Mouse (Mus musculus) hindbrain, embryonic 13.5 days (tissue): ENCODE data around the gene Aire. TPM values are rescaled to one million over a fixed set of nuclear protein-coding genes. Genes with fewer than 3 reads are reported as not detected.
A peak's percentile ranks its signal among the peaks of the same experiment; 100 is the strongest.

Source experiments
- ATAC-seq: fragments of 200-750 bp; cut with Nextera tagmentation; 2 replicates; pipeline ENCODE4 v1.8.0; 2017; ENCODE audit warnings: moderate TSS enrichment; ENCODE audit not compliant: low FRiP score
- H3K27ac ChIP-seq: fragments of 300-500 bp; sonication (generic); 2 replicates; pipeline ENCODE4 v1.5.1; 2015; ENCODE audit warnings: inconsistent platforms, mild to moderate bottlenecking, moderate library complexity
- H3K27me3 ChIP-seq: fragments of 300-500 bp; sonication (generic); 2 replicates; pipeline ENCODE4 v1.6.1; 2015; ENCODE audit warnings: mild to moderate bottlenecking, inconsistent platforms
- H3K36me3 ChIP-seq: fragments of 300-500 bp; sonication (generic); 2 replicates; pipeline ENCODE4 v1.6.1; 2015; ENCODE audit warnings: mild to moderate bottlenecking, inconsistent platforms
- H3K4me1 ChIP-seq: fragments of 300-500 bp; sonication (generic); replicated peaks from 2 replicates; pipeline ENCODE4 v1.6.1; 2015; ENCODE audit warnings: inconsistent platforms
- H3K4me2 ChIP-seq: fragments of 300-500 bp; sonication (generic); 2 replicates; pipeline ENCODE4 v1.6.1; 2015; ENCODE audit warnings: inconsistent platforms, mild to moderate bottlenecking, moderate library complexity
- H3K4me3 ChIP-seq: fragments of 300-500 bp; sonication (generic); 2 replicates; pipeline ENCODE4 v1.5.1; 2015; ENCODE audit warnings: mild to moderate bottlenecking, inconsistent platforms
- H3K9ac ChIP-seq: fragments of 300-500 bp; sonication (generic); 2 replicates; pipeline ENCODE4 v1.6.1; 2015; ENCODE audit warnings: mild to moderate bottlenecking, inconsistent platforms
- H3K9me3 ChIP-seq: fragments of 300-500 bp; sonication (generic); 2 replicates; pipeline ENCODE4 v1.6.1; 2016; ENCODE audit warnings: inconsistent platforms
- WGBS: fragments of 180-500 bp; shearing (Covaris S2); methylation state at CpG from one replicate; pipeline ENCODE4 v1.1.7; 2015; 5-methylcytosine and 5-hydroxymethylcytosine counted together
- polyA plus RNA-seq: library from polyadenylated mRNA; unstranded; fragments of >200 nt; fragmentation: Nextera tagmentation; extraction: Ambion mirVana; gene quantifications from 2 replicates; pipeline ENCODE4 v1.2.1, GENCODE M21; 2015

Aire gene
- polyA plus RNA-seq, result 0.10 TPM in 1 of 2 replicates, not detected in the other

DNA sequence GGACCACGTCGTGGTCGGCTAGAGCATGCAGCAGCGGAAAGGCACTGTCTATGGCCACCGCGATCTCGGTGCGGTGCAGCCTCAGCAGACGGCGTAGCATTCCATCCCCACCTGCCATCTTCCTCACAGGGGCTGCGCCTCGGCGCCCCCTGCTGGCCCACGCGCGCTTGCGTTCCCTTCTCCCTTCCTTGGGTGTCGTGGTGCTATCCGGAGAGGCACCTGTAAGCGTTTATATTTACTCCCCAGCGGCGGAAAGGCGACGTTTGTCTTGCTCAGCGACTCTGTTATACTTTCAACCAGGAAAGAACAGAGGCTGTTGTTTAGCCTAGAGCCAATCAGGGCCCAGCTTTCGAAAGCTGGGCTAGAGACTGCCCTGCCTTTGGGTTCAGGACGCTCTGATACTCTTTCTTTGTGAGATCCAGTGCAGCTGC, at the start of gene Aire:
Gene Aire, minus strand, starts transcription at position 205 of the 431 bp plus-strand sequence.
- 2% methylated on average over 27 of the region's 27 CpGs for WGBS
- H3K27ac ChIP-seq, result no peak within 1 kb of the TSS
- ATAC-seq, result peak; percentile 73
- H3K36me3 ChIP-seq, result no peaks in the 10 kb centered on the region
- peaks cover 15% of the 10 kb centered on the region for H3K27me3 ChIP-seq
- H3K4me1 ChIP-seq, result peaks cover 9% of the 10 kb centered on the region; the same call in 1 of the 2 replicates
- H3K4me3 ChIP-seq, result peak within 1 kb of the TSS; percentile 28
- peak within 1 kb of the TSS; percentile 47; the same call in 1 of the 2 replicates for H3K9ac ChIP-seq
- no peaks in the 10 kb centered on the region for H3K9me3 ChIP-seq
- H3K4me2 ChIP-seq, result peak within 1 kb of the TSS; percentile 54

DNA sequence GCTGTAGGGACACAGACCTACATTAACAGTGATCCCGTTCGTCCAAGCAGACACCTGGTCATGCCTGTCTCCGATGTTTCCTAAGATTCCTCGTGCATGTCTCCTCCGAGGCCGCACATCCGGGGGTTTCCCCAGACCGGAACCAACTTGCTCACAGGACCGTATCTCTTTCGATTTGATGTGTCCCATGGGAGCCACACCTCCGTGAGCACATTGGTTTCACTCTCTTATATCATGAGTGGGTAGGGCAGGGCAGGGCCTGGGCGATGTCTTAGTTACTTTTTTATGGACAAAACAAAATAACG, 49.3 kb upstream of the Aire start:
- Histone ChIP-seq H3K27me3 (no peaks in the 10 kb centered on the region), H3K36me3 (no peaks in the 10 kb centered on the region), H3K9me3 (no peaks in the 10 kb centered on the region), H3K27ac (no peak overlapping the region), H3K4me1 (no peaks in the 10 kb centered on the region), H3K9ac (no peak overlapping the region), H3K4me2 (no peak overlapping the region), H3K4me3 (no peak overlapping the region)
- 91% methylated on average over 13 of the region's 13 CpGs for WGBS
- ATAC-seq, result no peak

DNA sequence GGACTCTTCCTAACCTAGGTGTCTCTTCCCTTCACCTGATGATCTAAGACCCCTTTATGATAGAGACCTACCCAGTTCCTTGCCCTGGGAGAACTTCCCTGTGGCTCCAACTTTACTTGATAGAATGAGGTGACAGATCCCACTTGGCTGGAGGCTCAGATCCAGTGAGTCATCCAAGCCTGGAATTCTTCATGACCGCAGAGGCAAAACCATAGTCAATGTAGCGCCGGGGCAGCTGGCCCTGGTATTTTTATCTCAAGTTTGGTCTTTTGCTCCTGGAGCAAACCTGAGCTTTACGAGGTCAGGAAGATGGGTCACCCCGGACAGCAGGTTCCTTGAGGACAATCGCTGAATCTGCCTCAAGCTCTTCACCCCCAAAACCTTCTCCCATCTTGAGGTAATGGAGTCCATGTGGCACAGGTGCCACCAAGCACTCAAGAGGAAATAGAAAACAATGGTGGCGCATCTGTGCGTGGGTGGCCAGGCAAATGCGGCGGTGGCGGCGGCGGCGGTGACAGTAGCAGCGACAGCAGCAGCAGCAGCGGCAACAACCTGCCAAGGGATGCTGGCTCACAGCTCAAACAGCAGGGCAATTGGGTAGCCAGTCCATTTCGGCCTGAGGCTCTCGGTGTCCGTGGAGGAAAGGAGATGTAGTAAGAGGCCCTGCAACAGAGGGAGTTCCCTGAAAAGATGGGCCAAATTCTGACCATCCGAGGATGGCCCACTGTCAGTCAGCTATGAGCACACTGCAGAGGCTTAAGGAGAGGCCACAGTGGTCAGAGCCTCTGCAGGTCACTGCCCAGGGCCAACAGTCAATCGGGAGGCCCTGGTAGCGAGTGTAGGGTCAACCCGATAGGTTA, 48.7 kb upstream of the Aire start:
- 88% methylated on average over 23 of the region's 23 CpGs for WGBS
- no peak overlapping the region for H3K4me3 ChIP-seq
- no peak for ATAC-seq
- no peaks in the 10 kb centered on the region for H3K9me3 ChIP-seq
- no peak overlapping the region for H3K27ac ChIP-seq
- no peak overlapping the region for H3K9ac ChIP-seq
- no peaks in the 10 kb centered on the region for H3K4me1 ChIP-seq
- H3K4me2 ChIP-seq, result no peak overlapping the region
- no peaks in the 10 kb centered on the region for H3K36me3 ChIP-seq
- H3K27me3 ChIP-seq, result no peaks in the 10 kb centered on the region

DNA sequence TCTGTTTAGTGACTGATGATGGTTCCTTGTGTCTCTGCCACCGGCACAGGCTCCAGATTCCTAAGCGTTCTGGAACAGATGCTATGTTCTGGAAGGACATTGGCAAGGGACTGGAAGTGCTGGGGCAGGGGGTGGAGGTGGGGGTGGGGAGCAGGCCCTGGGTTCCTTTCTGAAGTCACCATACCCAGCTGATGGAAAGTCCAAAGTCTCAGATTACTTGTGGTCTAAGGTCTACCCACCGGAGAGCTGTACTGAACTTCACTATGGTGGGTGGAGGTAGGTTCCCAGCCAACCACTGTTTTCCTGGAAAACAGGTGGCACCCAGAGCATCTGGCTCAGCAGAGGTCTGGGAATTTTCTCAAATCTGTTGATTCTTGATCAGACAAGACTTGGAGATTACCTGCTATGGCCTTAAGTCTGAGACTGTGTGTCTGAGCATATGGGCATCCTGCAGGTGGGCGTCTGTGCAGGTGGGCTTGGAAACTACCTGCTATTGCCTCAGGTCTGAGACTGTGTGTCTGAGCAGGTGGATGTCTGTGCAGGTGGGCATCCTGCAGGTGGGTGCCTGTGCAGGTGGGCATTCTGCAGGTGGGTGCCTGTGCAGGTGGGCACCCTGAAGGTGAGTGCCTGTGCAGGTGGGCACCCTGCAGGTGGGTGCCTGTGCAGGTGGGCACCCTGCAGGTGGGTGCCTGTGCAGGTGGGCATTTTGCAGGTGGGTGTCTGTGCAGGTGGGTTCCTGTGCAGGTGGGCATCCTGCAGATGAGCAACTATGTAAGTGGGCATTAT, 47.5 kb upstream of the Aire start:
- Histone ChIP-seq H3K27me3 (no peaks in the 10 kb centered on the region), H3K4me2 (no peak overlapping the region), H3K4me1 (no peaks in the 10 kb centered on the region), H3K9me3 (no peaks in the 10 kb centered on the region), H3K9ac (no peak overlapping the region), H3K4me3 (no peak overlapping the region), H3K27ac (no peak overlapping the region), H3K36me3 (no peaks in the 10 kb centered on the region)
- 95% methylated on average over 4 of the region's 4 CpGs for WGBS
- no peak for ATAC-seq

DNA sequence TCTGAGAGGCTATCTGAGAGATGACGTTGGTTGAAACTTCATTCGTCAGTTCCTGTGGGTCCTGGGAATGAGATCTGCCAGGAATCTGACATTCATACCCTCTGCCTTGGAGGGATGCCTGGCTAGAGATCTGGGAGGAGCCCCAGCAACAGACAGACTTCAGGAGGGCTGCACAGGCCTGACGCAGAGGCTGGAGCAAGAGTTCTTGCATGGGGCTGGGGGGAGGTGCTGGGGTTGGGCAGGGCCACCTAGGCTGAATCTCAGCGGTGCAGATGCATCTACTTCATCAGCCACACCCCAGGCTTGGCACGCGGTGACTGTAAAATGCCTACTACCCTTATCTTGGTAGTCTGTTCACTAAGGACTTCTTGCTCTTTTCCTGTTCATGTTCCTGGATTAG, 46.8 kb upstream of the Aire start:
- H3K4me1 ChIP-seq, result no peaks in the 10 kb centered on the region
- ATAC-seq, result no peak
- H3K9ac ChIP-seq, result no peak overlapping the region
- WGBS, result 76% methylated on average over 6 of the region's 6 CpGs
- H3K36me3 ChIP-seq, result no peaks in the 10 kb centered on the region
- H3K4me3 ChIP-seq, result no peak overlapping the region
- H3K27ac ChIP-seq, result no peak overlapping the region
- H3K27me3 ChIP-seq, result no peaks in the 10 kb centered on the region
- no peaks in the 10 kb centered on the region for H3K9me3 ChIP-seq
- H3K4me2 ChIP-seq, result no peak overlapping the region

DNA sequence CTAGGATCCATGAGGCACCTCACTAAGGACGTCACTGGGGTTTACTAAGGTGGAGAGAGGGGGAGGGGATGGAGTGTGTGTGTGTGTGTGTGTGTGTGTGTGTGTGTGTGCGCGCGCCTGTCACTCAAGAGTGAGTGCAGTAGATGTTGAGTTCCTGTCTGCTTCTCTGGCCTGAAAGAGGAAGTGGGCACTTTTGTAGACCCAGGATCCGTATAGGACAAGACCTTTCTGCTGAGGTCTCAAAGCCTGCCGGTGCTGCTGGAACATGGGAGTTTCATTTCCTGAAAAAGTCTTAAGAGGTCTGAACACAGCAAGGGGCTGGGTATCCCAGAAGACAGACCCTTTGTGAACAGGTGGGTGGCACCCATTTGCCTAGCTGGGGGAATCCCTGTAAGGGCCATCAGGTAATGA, 43.7 kb upstream of the Aire start:
- no peak overlapping the region for H3K27ac ChIP-seq
- H3K9ac ChIP-seq, result no peak overlapping the region
- no peaks in the 10 kb centered on the region for H3K36me3 ChIP-seq
- H3K27me3 ChIP-seq, result no peaks in the 10 kb centered on the region
- 86% methylated on average over 6 of the region's 6 CpGs for WGBS
- H3K4me1 ChIP-seq, result no peaks in the 10 kb centered on the region
- no peak overlapping the region for H3K4me2 ChIP-seq
- H3K9me3 ChIP-seq, result no peaks in the 10 kb centered on the region
- ATAC-seq, result no peak
- no peak overlapping the region for H3K4me3 ChIP-seq

DNA sequence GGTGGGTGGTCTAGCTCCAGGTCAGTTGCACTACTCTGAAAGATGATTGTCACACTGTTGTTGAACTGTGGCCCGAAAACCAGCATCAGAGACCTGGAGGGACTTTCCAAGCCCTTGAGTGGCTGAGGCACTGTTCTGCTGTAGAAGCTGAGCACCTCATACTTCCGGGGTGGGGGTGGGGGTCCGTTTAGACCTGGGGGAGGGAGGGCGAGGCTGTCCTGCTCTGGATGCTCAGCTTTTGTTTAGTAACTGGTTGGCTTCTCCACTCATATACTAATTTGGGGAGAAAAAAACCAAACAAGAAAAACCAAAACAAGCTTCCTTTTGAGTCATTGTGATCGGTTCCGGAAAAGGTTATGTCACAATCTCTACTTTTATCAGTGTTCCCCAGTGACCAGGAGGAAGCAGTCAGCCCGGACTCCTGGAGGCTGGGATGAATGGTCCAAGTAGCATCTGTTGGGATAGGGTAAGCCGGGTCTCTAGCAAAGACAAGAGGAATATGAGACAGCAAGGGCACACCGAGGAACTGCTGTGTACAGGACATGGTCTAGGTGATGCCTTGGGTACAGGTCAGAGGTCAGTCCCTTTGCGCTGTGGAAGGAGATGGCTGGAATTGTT, 43.1 kb upstream of the Aire start:
- Histone ChIP-seq H3K36me3 (no peaks in the 10 kb centered on the region), H3K4me3 (no peak overlapping the region), H3K9ac (no peak overlapping the region), H3K4me1 (no peaks in the 10 kb centered on the region), H3K9me3 (no peaks in the 10 kb centered on the region), H3K27me3 (no peaks in the 10 kb centered on the region), H3K4me2 (no peak overlapping the region), H3K27ac (no peak overlapping the region)
- no peak for ATAC-seq
- WGBS, result 88% methylated on average over 10 of the region's 10 CpGs

DNA sequence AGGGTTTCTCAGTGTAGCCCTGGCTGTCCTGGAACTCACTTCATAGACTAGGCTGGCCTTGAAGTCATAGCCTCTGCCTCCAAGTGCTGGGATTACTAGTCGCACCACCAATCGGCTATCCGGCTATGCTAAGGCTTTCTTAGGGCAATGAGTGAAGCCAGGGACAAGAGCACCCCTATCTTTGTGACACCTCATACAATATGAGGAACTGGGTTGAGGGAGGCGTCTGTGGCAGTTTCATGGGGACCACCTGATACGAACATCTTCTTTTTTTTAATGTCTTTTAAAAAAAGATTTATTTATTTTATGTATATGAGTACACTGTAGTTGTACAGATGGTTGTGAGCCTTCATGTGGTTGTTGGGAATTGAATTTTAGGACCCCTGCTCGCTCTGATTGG, 42.3 kb upstream of the Aire start:
- 99% methylated on average over 6 of the region's 6 CpGs for WGBS
- Histone ChIP-seq H3K27me3 (no peaks in the 10 kb centered on the region), H3K4me3 (no peak overlapping the region), H3K27ac (no peak overlapping the region), H3K36me3 (no peaks in the 10 kb centered on the region), H3K9me3 (no peaks in the 10 kb centered on the region), H3K4me1 (no peaks in the 10 kb centered on the region), H3K9ac (no peak overlapping the region), H3K4me2 (no peak overlapping the region)
- no peak for ATAC-seq

DNA sequence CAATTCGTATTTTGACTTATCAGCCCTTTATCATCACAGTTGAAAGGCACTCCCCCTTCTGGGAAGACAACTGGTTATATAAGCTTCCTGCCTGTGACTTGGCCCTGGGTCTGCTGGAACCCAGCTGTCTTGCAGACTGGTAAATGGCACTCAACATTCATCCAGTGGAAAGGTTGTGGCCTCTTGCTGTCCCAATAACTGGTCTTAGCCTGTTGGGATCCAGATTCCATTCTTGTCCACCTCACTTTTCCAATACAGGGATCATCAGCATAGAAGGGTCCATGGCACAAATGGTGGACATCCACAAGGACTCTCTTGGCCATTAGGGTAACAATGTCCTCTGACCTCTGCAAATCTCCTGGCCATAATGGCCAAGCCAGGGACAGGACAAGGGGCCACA, 40.7 kb upstream of the Aire start:
- WGBS, result 81% methylated on average over 1 of the region's 1 CpGs
- Histone ChIP-seq H3K9me3 (no peaks in the 10 kb centered on the region), H3K27me3 (no peaks in the 10 kb centered on the region), H3K4me1 (no peaks in the 10 kb centered on the region), H3K27ac (no peak overlapping the region), H3K4me3 (no peak overlapping the region), H3K4me2 (no peak overlapping the region), H3K9ac (no peak overlapping the region), H3K36me3 (no peaks in the 10 kb centered on the region)
- no peak for ATAC-seq

DNA sequence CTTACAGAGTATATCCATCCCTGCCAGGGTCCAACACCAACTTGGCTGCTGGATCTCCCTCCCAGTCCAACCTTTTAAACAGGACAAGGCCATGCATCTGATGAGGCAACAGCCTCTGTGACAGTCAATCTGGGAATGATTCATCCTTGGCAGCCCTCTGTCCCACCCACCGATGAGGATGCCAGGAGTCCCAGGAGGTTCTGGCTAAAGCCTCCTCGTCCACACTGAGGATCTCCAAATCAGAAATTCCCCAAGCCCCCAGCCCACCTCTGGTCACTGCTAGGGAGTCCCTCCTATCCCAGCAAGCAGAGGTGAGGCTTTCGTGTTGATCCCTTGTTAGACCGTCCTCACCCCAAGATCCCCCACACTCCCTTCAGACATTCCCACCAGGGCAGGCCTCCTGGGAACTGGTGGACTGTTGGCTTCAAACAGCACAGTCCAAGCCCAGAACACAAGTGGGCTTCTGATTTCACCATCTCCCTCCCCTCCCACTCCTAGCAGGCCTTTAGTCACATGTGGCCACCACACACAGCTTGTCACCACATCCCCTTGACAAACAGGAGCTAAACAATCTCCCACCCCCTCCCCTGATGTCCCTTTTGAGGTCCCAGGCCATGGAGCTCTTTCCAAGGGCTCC, 36.7 kb upstream of the Aire start:
- Histone ChIP-seq H3K36me3 (no peaks in the 10 kb centered on the region), H3K4me3 (no peak overlapping the region), H3K9me3 (no peaks in the 10 kb centered on the region), H3K9ac (no peak overlapping the region), H3K4me1 (no peaks in the 10 kb centered on the region), H3K27ac (no peak overlapping the region), H3K27me3 (no peaks in the 10 kb centered on the region), H3K4me2 (no peak overlapping the region)
- 93% methylated on average over 4 of the region's 4 CpGs for WGBS
- ATAC-seq, result no peak

DNA sequence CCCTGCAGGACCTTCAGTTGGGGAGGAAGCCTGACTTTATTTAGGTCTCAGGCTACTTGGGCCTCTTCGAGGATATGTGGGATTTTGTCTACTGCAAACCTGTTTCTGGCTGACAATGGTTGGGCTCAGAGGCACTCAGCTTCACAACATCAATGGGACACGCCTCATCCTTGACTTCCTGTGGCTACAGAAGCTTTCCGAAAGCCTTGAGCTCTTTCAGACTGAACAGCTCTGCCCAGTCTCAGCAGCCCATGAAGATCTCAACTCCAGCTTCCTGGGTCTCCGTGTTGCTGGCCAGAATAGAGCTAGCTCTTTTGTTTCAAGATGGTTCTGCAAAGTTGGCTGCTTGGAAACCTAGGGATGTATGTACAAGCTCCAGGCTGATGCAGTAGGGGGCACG, 34.9 kb upstream of the Aire start:
- Histone ChIP-seq H3K4me2 (no peak overlapping the region), H3K36me3 (no peaks in the 10 kb centered on the region), H3K27me3 (no peaks in the 10 kb centered on the region), H3K9ac (no peak overlapping the region), H3K9me3 (no peaks in the 10 kb centered on the region), H3K4me3 (no peak overlapping the region), H3K4me1 (no peaks in the 10 kb centered on the region), H3K27ac (no peak overlapping the region)
- no peak for ATAC-seq
- WGBS, result 86% methylated on average over 5 of the region's 5 CpGs

DNA sequence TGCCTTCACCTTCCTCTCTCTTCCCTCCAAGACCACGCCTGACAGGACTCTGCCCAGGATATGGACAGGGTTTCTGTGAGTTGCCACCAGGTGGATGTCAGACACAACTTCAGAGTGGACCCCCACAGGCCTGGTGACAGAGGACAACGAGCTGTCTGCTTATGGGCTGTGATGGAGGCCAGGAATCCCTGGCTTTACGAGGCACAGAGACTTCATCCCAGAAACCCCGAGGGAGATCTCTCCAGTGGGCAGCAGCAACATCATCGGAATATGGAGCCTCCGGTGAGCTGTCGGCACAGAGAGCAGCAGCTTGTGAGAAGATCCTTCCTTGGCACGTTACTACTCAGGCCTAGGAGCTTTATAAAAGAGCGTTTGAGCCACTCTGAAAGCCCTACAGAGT, 34.5 kb upstream of the Aire start:
- Histone ChIP-seq H3K9me3 (no peaks in the 10 kb centered on the region), H3K4me1 (no peaks in the 10 kb centered on the region), H3K4me2 (no peak overlapping the region), H3K36me3 (no peaks in the 10 kb centered on the region), H3K4me3 (no peak overlapping the region), H3K9ac (no peak overlapping the region), H3K27ac (no peak overlapping the region), H3K27me3 (no peaks in the 10 kb centered on the region)
- 84% methylated on average over 9 of the region's 9 CpGs for WGBS
- no peak for ATAC-seq
